Mouse (Mus musculus) hindbrain, embryonic 13.5 days (tissue): ENCODE measurements around the gene Liph. TPM values are rescaled to one million over a fixed set of nuclear protein-coding genes. Genes with fewer than 3 reads are reported as not detected.

Source experiments
- ATAC-seq: fragments of 200-750 bp; cut with Nextera tagmentation; 2 replicates; pipeline ENCODE4 v1.8.0; 2017; ENCODE audit warnings: moderate TSS enrichment; ENCODE audit not compliant: low FRiP score
- H3K27ac ChIP-seq: fragments of 300-500 bp; sonication (generic); 2 replicates; pipeline ENCODE4 v1.5.1; 2015; ENCODE audit warnings: inconsistent platforms, mild to moderate bottlenecking, moderate library complexity
- H3K27me3 ChIP-seq: fragments of 300-500 bp; sonication (generic); 2 replicates; pipeline ENCODE4 v1.6.1; 2015; ENCODE audit warnings: mild to moderate bottlenecking, inconsistent platforms
- H3K36me3 ChIP-seq: fragments of 300-500 bp; sonication (generic); 2 replicates; pipeline ENCODE4 v1.6.1; 2015; ENCODE audit warnings: mild to moderate bottlenecking, inconsistent platforms
- H3K4me1 ChIP-seq: fragments of 300-500 bp; sonication (generic); replicated peaks from 2 replicates; pipeline ENCODE4 v1.6.1; 2015; ENCODE audit warnings: inconsistent platforms
- H3K4me2 ChIP-seq: fragments of 300-500 bp; sonication (generic); 2 replicates; pipeline ENCODE4 v1.6.1; 2015; ENCODE audit warnings: inconsistent platforms, mild to moderate bottlenecking, moderate library complexity
- H3K4me3 ChIP-seq: fragments of 300-500 bp; sonication (generic); 2 replicates; pipeline ENCODE4 v1.5.1; 2015; ENCODE audit warnings: mild to moderate bottlenecking, inconsistent platforms
- H3K9ac ChIP-seq: fragments of 300-500 bp; sonication (generic); 2 replicates; pipeline ENCODE4 v1.6.1; 2015; ENCODE audit warnings: mild to moderate bottlenecking, inconsistent platforms
- H3K9me3 ChIP-seq: fragments of 300-500 bp; sonication (generic); 2 replicates; pipeline ENCODE4 v1.6.1; 2016; ENCODE audit warnings: inconsistent platforms
- WGBS: fragments of 180-500 bp; shearing (Covaris S2); methylation state at CpG from one replicate; pipeline ENCODE4 v1.1.7; 2015; 5-methylcytosine and 5-hydroxymethylcytosine counted together
- polyA plus RNA-seq: library from polyadenylated mRNA; unstranded; fragments of >200 nt; fragmentation: Nextera tagmentation; extraction: Ambion mirVana; gene quantifications from 2 replicates; pipeline ENCODE4 v1.2.1, GENCODE M21; 2015

Gene Liph
- 0.19 and 0.47 TPM in 2 replicates for polyA plus RNA-seq

DNA sequence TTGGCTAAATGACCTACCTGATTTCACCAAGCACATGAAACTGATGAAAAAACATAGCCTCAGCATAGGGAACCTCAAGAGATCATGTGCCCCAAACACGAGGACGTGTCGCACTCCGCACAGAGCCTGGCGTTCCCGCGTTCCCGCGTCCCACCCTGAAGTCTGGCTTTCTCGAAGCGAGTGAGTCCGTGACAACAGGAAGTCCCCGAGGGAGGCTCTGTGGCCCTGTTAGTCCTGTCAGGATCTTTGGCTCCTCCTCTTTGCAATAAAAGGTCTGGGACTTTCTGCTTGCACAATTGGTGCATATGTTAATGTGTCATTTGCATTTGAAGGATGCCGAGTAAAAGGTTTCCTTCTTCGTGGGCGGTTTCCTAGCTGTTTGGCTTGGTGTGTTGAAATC lies at the start of gene Liph:
Liph (minus strand) TSS at position 360 of the 400 bp plus-strand sequence.
- H3K9ac ChIP-seq = peak within 1 kb of the TSS; percentile 55; the same call in 1 of the 2 replicates
- H3K36me3 ChIP-seq = no peaks in the 10 kb centered on the region
- H3K9me3 ChIP-seq = no peaks in the 10 kb centered on the region
- peak within 1 kb of the TSS; percentile 53 for H3K4me2 ChIP-seq
- no peak within 1 kb of the TSS for H3K27ac ChIP-seq
- WGBS = 4% methylated on average over 16 of the region's 16 CpGs
- peaks cover 10% of the 10 kb centered on the region; the same call in 1 of the 2 replicates for H3K27me3 ChIP-seq
- H3K4me1 ChIP-seq = peaks cover 4% of the 10 kb centered on the region; the same call in 1 of the 2 replicates
- ATAC-seq = no peak
- peak within 1 kb of the TSS; percentile 28 for H3K4me3 ChIP-seq

GRCm38 (mm10) chr16:22043830-22044229 lies 48.4 kb upstream of the Liph start:
- no peaks in the 10 kb centered on the region for H3K27me3 ChIP-seq
- WGBS = 94% methylated on average over 4 of the region's 4 CpGs
- no peaks in the 10 kb centered on the region for H3K9me3 ChIP-seq
- no peak overlapping the region for H3K9ac ChIP-seq
- no peak overlapping the region for H3K4me2 ChIP-seq
- no peak for ATAC-seq
- no peaks in the 10 kb centered on the region for H3K4me1 ChIP-seq
- no peak overlapping the region for H3K27ac ChIP-seq
- H3K36me3 ChIP-seq = peaks cover 79% of the 10 kb centered on the region
- H3K4me3 ChIP-seq = no peak overlapping the region

DNA sequence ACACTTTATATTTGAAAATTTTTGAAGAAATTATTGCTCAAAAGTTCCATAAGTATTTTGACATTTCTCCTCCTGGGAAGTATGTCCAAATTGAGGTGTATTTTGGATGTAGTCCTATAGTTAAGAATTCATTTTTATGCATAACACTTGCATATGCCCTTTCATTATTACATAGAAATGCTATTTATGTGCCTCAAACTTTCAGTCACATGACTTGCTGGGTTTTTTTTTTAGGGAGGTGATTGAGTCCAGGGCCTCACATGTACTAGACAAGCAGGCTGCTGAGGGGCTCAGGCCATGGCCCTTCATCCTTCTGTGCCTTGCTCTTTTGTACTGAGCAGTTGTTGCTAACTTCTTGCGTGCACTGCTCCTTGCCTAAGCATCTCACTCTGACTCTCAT lies 44.5 kb upstream of the Liph start:
- no peak overlapping the region for H3K4me2 ChIP-seq
- H3K27ac ChIP-seq = no peak overlapping the region
- peaks cover 73% of the 10 kb centered on the region for H3K36me3 ChIP-seq
- H3K9ac ChIP-seq = no peak overlapping the region
- 95% methylated on average over 1 of the region's 1 CpGs for WGBS
- no peaks in the 10 kb centered on the region for H3K9me3 ChIP-seq
- H3K27me3 ChIP-seq = no peaks in the 10 kb centered on the region
- ATAC-seq = no peak
- H3K4me1 ChIP-seq = no peaks in the 10 kb centered on the region
- no peak overlapping the region for H3K4me3 ChIP-seq

- no peaks in the 10 kb centered on the region for H3K27me3 ChIP-seq
- H3K9me3 ChIP-seq = no peaks in the 10 kb centered on the region
- peaks cover 59% of the 10 kb centered on the region for H3K36me3 ChIP-seq
- no peak overlapping the region for H3K4me2 ChIP-seq
- ATAC-seq = no peak
- no peak overlapping the region for H3K4me3 ChIP-seq
- H3K27ac ChIP-seq = no peak overlapping the region
- H3K4me1 ChIP-seq = no peaks in the 10 kb centered on the region
- 93% methylated on average over 10 of the region's 10 CpGs for WGBS
- H3K9ac ChIP-seq = no peak overlapping the region
Measured at GRCm38 (mm10) chr16:22038554-22038953, 43.1 kb upstream of the Liph start.

- Histone ChIP-seq H3K9ac (no peak overlapping the region), H3K27ac (no peak overlapping the region), H3K36me3 (peaks cover 92% of the 10 kb centered on the region), H3K27me3 (no peaks in the 10 kb centered on the region), H3K4me2 (no peak overlapping the region), H3K4me1 (no peaks in the 10 kb centered on the region), H3K4me3 (no peak overlapping the region), H3K9me3 (no peaks in the 10 kb centered on the region)
- ATAC-seq = no peak
- WGBS = 96% methylated on average over 5 of the region's 5 CpGs
Measured at GRCm38 (mm10) chr16:22027474-22027873, 32.0 kb upstream of the Liph start.

DNA sequence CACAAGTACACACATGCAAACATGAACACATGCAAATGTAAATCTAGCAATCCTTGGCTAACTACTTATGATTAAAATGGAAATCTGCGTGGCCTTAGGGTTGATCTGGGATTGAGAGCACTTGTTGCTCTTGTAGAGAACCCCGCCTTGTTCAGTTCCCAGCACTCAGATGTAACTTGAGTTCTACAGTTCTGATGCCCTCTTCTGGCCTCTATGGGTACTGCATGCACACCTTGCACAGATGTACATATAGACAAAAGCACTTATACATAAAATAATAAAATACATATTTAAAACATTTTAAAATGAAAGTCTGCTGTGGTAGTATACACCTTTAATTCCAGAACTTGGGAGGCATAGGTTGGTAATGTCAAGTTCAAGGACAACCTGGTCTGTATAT lies 26.7 kb upstream of the Liph start:
- Histone ChIP-seq H3K4me1 (no peaks in the 10 kb centered on the region), H3K9ac (no peak overlapping the region), H3K4me3 (no peak overlapping the region), H3K4me2 (no peak overlapping the region), H3K36me3 (peaks cover 89% of the 10 kb centered on the region), H3K9me3 (peaks cover 5% of the 10 kb centered on the region), H3K27me3 (no peaks in the 10 kb centered on the region), H3K27ac (no peak overlapping the region)
- WGBS = 96% methylated on average over 2 of the region's 2 CpGs
- ATAC-seq = no peak

DNA sequence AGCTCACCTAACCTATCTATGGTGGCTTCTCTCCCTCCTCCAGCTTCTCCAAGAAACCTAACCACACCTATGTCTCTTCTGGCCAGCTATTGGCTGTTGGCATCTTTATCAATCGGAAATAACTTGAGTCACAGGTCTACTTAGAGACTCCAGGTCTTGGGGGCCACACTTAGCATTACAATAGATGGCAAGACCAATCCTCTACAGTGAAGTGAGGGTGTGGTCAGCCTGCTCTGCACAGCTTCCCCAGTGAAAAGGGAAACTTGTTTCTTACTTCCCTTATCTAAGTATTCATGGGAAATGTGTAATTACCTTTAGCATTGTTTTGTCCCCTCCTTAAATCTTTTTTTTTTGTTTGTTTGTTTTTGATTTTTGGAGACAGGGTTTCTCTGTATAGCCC lies 20.1 kb upstream of the Liph start:
- WGBS = 93% methylated on average over 1 of the region's 1 CpGs
- H3K9ac ChIP-seq = no peak overlapping the region
- no peak for ATAC-seq
- H3K36me3 ChIP-seq = peaks cover 51% of the 10 kb centered on the region
- no peak overlapping the region for H3K4me3 ChIP-seq
- H3K9me3 ChIP-seq = no peaks in the 10 kb centered on the region
- no peak overlapping the region for H3K4me2 ChIP-seq
- peaks cover 8% of the 10 kb centered on the region for H3K4me1 ChIP-seq
- no peaks in the 10 kb centered on the region for H3K27me3 ChIP-seq
- no peak overlapping the region for H3K27ac ChIP-seq

DNA sequence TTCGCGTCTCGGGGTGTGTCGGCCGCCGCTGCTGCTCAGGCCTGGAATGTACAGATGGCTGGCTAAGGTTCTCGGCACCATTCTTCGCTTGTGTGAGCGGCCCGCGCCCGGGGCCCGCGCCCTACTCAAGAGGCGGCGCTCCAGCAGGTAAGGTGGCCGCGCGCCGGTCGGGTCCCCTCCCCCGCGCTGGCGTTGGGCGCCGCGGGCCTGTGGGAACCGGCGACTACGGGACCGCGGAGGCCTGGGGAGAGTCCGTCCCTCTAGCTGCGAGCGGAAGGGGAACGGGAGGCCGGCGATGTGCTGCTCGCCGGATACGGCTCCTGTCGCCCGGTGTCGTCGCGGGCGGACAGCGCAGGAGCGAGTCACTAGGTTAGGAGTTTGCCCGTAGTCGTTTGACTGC lies 14.1 kb upstream of the Liph start:
- H3K9ac ChIP-seq = peak overlapping the region; percentile 92
- peak overlapping the region; percentile 86 for H3K27ac ChIP-seq
- H3K4me1 ChIP-seq = peaks cover 17% of the 10 kb centered on the region
- H3K4me2 ChIP-seq = peak overlapping the region; percentile 85
- peak; percentile 80 for ATAC-seq
- H3K4me3 ChIP-seq = peak overlapping the region; percentile 97
- no peaks in the 10 kb centered on the region for H3K9me3 ChIP-seq
- H3K36me3 ChIP-seq = no peaks in the 10 kb centered on the region
- under 1% methylated on average over 51 of the region's 51 CpGs for WGBS
- H3K27me3 ChIP-seq = no peaks in the 10 kb centered on the region

DNA sequence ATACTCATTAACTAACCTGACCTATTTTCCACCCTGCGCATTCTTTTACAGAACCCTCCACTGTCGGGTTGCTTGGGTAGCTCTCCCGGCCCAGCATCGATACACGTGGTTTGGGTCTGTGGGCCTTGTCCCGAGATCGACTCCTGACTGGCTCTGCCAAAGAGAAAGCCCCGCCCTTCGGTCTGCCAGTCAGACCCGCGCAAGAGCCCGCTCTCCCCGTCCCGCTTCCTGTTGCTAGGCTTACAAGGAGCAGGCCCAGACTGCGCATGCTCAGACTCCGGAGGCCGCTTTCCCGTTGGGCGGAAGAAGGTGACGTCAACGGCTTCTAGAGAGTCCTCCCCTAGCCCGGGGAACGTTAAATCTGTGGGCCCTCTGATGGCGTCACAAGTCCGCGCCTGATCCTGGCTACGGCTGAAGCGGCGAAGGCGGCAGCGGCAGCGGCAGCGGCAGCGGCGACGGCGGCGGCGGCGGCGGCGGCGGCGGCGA lies 13.7 kb upstream of the Liph start, which contains the start of gene Senp2:
Senp2 (plus strand) TSS at position 386 of the 486 bp plus-strand sequence.
- peak within 1 kb of the TSS; percentile 86 for H3K27ac ChIP-seq
- no peaks in the 10 kb centered on the region for H3K9me3 ChIP-seq
- H3K27me3 ChIP-seq = no peaks in the 10 kb centered on the region
- peak; percentile 99 for ATAC-seq
- peak within 1 kb of the TSS; percentile 97 for H3K4me3 ChIP-seq
- peak within 1 kb of the TSS; percentile 85 for H3K4me2 ChIP-seq
- H3K9ac ChIP-seq = peak within 1 kb of the TSS; percentile 92
- whole genome bisulfite sequencing = under 1% methylated on average over 41 of the region's 45 CpGs
- no peaks in the 10 kb centered on the region for H3K36me3 ChIP-seq
- H3K4me1 ChIP-seq = peaks cover 17% of the 10 kb centered on the region

DNA sequence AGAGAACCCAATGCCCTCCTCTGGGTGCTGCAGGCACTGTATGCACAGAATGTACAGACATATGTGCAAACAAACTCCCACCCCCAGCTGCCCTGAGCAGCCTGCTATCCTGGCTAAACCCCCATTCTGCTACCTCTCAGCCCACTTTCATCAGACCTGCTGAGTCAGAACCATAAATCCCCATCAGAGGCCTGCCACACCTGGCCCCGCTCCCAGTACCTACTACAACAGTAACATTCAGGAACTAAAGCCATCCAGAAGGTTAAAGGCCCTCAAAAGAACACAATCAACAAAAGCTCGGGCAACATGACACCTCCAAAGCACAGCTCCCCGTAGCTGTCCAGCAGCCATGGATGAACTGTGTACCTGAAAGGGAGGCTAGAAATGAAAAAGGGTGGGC lies 6.1 kb upstream of the Liph start:
- no peak overlapping the region for H3K9ac ChIP-seq
- no peaks in the 10 kb centered on the region for H3K9me3 ChIP-seq
- 61% methylated on average over 3 of the region's 3 CpGs for WGBS
- peaks cover 8% of the 10 kb centered on the region; the same call in 1 of the 2 replicates for H3K27me3 ChIP-seq
- no peak overlapping the region for H3K4me2 ChIP-seq
- no peaks in the 10 kb centered on the region for H3K36me3 ChIP-seq
- H3K4me3 ChIP-seq = no peak overlapping the region
- no peaks in the 10 kb centered on the region for H3K4me1 ChIP-seq
- no peak for ATAC-seq
- H3K27ac ChIP-seq = no peak overlapping the region

DNA sequence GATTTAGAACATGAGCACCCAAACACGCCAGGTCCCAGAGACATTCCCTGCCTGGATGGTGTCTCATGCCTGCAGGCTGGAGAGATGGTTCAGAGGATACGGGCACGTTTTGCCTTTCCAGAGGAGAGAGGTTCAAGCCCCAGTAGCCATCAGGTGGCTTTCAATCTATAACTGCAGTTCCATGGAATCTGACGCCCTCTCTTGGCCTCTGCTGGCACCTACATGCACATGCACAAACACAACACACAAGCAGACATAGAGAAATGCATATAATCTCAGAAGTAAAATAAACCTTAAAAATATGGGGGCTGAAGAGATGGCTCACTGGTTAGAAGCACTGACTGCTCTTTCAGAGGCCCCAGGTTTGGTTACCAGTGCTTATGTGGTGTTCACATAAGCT lies 5.7 kb upstream of the Liph start:
- no peaks in the 10 kb centered on the region for H3K9me3 ChIP-seq
- no peaks in the 10 kb centered on the region for H3K36me3 ChIP-seq
- no peak overlapping the region for H3K9ac ChIP-seq
- H3K4me2 ChIP-seq = no peak overlapping the region
- H3K4me1 ChIP-seq = no peaks in the 10 kb centered on the region
- no peak for ATAC-seq
- 64% methylated on average over 4 of the region's 4 CpGs for WGBS
- H3K27me3 ChIP-seq = peaks cover 8% of the 10 kb centered on the region; the same call in 1 of the 2 replicates
- H3K4me3 ChIP-seq = no peak overlapping the region
- no peak overlapping the region for H3K27ac ChIP-seq

- Histone ChIP-seq H3K9me3 (no peaks in the 10 kb centered on the region), H3K4me2 (no peak overlapping the region), H3K4me1 (peaks cover 4% of the 10 kb centered on the region; the same call in 1 of the 2 replicates), H3K36me3 (no peaks in the 10 kb centered on the region), H3K27me3 (peaks cover 10% of the 10 kb centered on the region; the same call in 1 of the 2 replicates), H3K9ac (no peak overlapping the region), H3K27ac (no peak overlapping the region), H3K4me3 (no peak overlapping the region)
- no peak for ATAC-seq
- 87% methylated on average over 4 of the region's 4 CpGs for WGBS
Measured at GRCm38 (mm10) chr16:21999941-22000690, 4.7 kb upstream of the Liph start.

DNA sequence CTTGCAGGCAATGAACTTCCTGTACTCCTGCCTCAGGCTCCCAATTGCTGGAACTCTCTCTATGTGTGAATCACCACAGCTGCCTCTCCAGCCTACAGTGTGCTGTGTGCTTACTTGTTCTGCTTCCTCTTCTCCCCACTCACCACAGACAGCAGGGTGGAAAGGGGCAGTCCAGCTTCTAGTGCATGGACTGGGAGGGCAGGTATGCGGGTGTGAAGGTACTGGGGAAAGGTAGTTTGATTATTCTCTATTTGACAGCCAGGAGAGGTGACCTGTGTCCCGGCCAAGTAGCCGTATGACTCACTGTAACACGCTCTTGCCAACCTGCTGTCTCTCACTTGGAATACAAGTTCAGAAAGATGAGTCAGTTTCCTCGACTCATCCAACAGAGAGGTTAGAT lies 2.6 kb upstream of the Liph start:
- ATAC-seq = no peak
- no peak overlapping the region for H3K9ac ChIP-seq
- 83% methylated on average over 5 of the region's 5 CpGs for WGBS

More for the DNA sequence above, 2.6 kb upstream of the Liph start:
- H3K9me3 ChIP-seq = no peaks in the 10 kb centered on the region
- H3K27me3 ChIP-seq = peaks cover 10% of the 10 kb centered on the region; the same call in 1 of the 2 replicates
- peaks cover 4% of the 10 kb centered on the region; the same call in 1 of the 2 replicates for H3K4me1 ChIP-seq
- H3K4me2 ChIP-seq = no peak overlapping the region
- H3K4me3 ChIP-seq = no peak overlapping the region
- no peak overlapping the region for H3K27ac ChIP-seq
- H3K36me3 ChIP-seq = no peaks in the 10 kb centered on the region
